Mouse (Mus musculus) heart, embryonic 14.5 days (tissue): Measurements from ENCODE around the gene Hist1h2bc. TPM values are rescaled to one million over a fixed set of nuclear protein-coding genes. Genes with fewer than 3 reads are reported as not detected.
"Not testable (repeated sequence)": the region's sequence is repeated elsewhere in the genome, so short reads cannot be mapped to it uniquely, and the experiment has no call there.

Source experiments
- ATAC-seq: fragments of 200-750 bp; cut with Nextera tagmentation; 2 replicates; pipeline ENCODE4 v1.8.0; 2017; ENCODE audit warnings: low read depth, moderate TSS enrichment; ENCODE audit not compliant: insufficient number of reproducible peaks, insufficient read depth, low FRiP score
- H3K27ac ChIP-seq, 2 experiments: fragments of 200-500 bp in 1 of 2; fragments of 300-500 bp in 1 of 2; sonication (generic) in 1 of 2; replicated peaks in 1 of 2; 2 replicates each; pipeline ENCODE4 v1.5.1; 2012 to 2014; ENCODE audit warnings: low read depth in 2 of 2, low read length in 2 of 2, control low read depth in 1 of 2, mild to moderate bottlenecking in 1 of 2, mixed read lengths in 1 of 2; ENCODE audit not compliant: control insufficient read depth in 1 of 2, insufficient read depth in 1 of 2
- H3K27me3 ChIP-seq: fragments of 300-500 bp; sonication (generic); 2 replicates; pipeline ENCODE4 v1.6.1; 2014; ENCODE audit warnings: mild to moderate bottlenecking, low read length, control low read depth; ENCODE audit not compliant: control insufficient read depth, insufficient read depth
- H3K36me3 ChIP-seq: fragments of 300-500 bp; sonication (generic); 2 replicates; pipeline ENCODE4 v1.6.1; 2014; ENCODE audit warnings: mild to moderate bottlenecking, control low read depth, low read length, mixed read lengths; ENCODE audit not compliant: control insufficient read depth, insufficient read depth
- H3K4me1 ChIP-seq, 2 experiments: fragments of 200-500 bp in 1 of 2; fragments of 300-500 bp in 1 of 2; sonication (generic) in 1 of 2; 2 replicates each; pipeline ENCODE4 v1.6.1; 2012 to 2014; ENCODE audit warnings: low read length in 2 of 2, control low read depth in 1 of 2, mixed read lengths in 1 of 2; ENCODE audit not compliant: control insufficient read depth in 2 of 2, insufficient read depth in 2 of 2
- H3K4me2 ChIP-seq: fragments of 300-500 bp; sonication (generic); 2 replicates; pipeline ENCODE4 v1.6.1; 2014; ENCODE audit warnings: mild to moderate bottlenecking, low read length
- H3K4me3 ChIP-seq, 2 experiments: fragments of 200-500 bp in 1 of 2; fragments of 300-500 bp in 1 of 2; sonication (generic) in 1 of 2; 2 replicates each; pipeline ENCODE4 v1.5.1; 2012 to 2014; ENCODE audit warnings: low read length in 2 of 2, mild to moderate bottlenecking in 2 of 2, control low read depth in 1 of 2, low read depth in 1 of 2, moderate library complexity in 1 of 2; ENCODE audit not compliant: control insufficient read depth in 1 of 2, insufficient read depth in 1 of 2
- H3K9ac ChIP-seq: fragments of 300-500 bp; sonication (generic); 2 replicates; pipeline ENCODE4 v1.6.1; 2014; ENCODE audit warnings: mild to moderate bottlenecking, low read length
- H3K9me3 ChIP-seq: fragments of 300-500 bp; sonication (generic); 2 replicates; pipeline ENCODE4 v1.6.1; 2016; ENCODE audit warnings: low read length, control low read depth; ENCODE audit not compliant: control insufficient read depth
- WGBS: fragments of 180-500 bp; shearing (Covaris S2); extraction: QIAGEN DNeasy Blood & Tissue Kit; methylation state at CpG from one replicate; pipeline ENCODE4 v1.1.7; 2014; 5-methylcytosine and 5-hydroxymethylcytosine counted together
- polyA plus RNA-seq: library from polyadenylated mRNA; unstranded; fragments of >200 nt; fragmentation: Nextera tagmentation; extraction: Ambion mirVana; gene quantifications from 2 replicates; pipeline ENCODE4 v1.2.1, GENCODE M21; 2014

The Hist1h2bc gene
- polyA plus RNA-seq, 1 experiment from 2014 or later, result 57.5 TPM

- Histone ChIP-seq H3K36me3 (no peaks in the 10 kb centered on the region), H3K9ac (peak overlapping the region; percentile 80), H3K4me1 (peaks cover 7 to 15% of the 10 kb centered on the region in 2 experiments), H3K27me3 (no peaks in the 10 kb centered on the region), H3K4me2 (peak overlapping the region; percentile 79), H3K9me3 (no peaks in the 10 kb centered on the region), H3K27ac (peak overlapping the region; percentile 31 to 39; a peak in 3 of 4 replicates), H3K4me3 (peak overlapping the region; percentile 53 to 60)
- no peak for ATAC-seq
- WGBS, result 28% methylated on average over 15 of the region's 15 CpGs
These were observed 25.8 kb downstream of the Hist1h2bc start for GRCm38 (mm10) chr13:23709714-23710373.

- peak within 1 kb of the TSS; percentile 31 to 39 for H3K27ac ChIP-seq
- peak within 1 kb of the TSS; percentile 80 for H3K9ac ChIP-seq
- WGBS, result 3% methylated on average over 17 of the region's 17 CpGs
- 0 out of 2 replicates have a peak, but pooled peaks have one; percentile 35 for ATAC-seq
- no peaks in the 10 kb centered on the region for H3K36me3 ChIP-seq
- peak within 1 kb of the TSS; percentile 53 to 60 for H3K4me3 ChIP-seq
- no peaks in the 10 kb centered on the region for H3K27me3 ChIP-seq
- peaks cover 7 to 15% of the 10 kb centered on the region in 2 experiments for H3K4me1 ChIP-seq
- H3K4me2 ChIP-seq, result peak within 1 kb of the TSS; percentile 79
- H3K9me3 ChIP-seq, result no peaks in the 10 kb centered on the region
These were observed 26.5 kb downstream of the Hist1h2bc start, which contains the start of gene Hfe for GRCm38 (mm10) chr13:23710374-23711089. TSS of gene Hfe (minus strand) at chr13:23710854.

GRCm38 (mm10) chr13:23716261-23717042, 32.5 kb downstream of the Hist1h2bc start:
- Histone ChIP-seq H3K36me3 (no peaks in the 10 kb centered on the region), H3K4me3 (no peak overlapping the region), H3K9ac (no peak overlapping the region), H3K4me2 (no peak overlapping the region), H3K9me3 (no peaks in the 10 kb centered on the region), H3K27ac (no peak overlapping the region), H3K27me3 (no peaks in the 10 kb centered on the region), H3K4me1 (no peaks in the 10 kb centered on the region; a peak in 1 of 4 replicates)
- ATAC-seq, result no peak
- WGBS, result 46% methylated on average over 5 of the region's 5 CpGs

- Histone ChIP-seq H3K4me2 (no peak overlapping the region), H3K36me3 (no peaks in the 10 kb centered on the region), H3K9ac (no peak overlapping the region), H3K4me3 (no peak overlapping the region), H3K27ac (no peak overlapping the region), H3K9me3 (no peaks in the 10 kb centered on the region), H3K4me1 (no peaks in the 10 kb centered on the region; a peak in 1 of 4 replicates), H3K27me3 (no peaks in the 10 kb centered on the region)
- WGBS, result 45% methylated on average over 11 of the region's 11 CpGs
- ATAC-seq, result no peak
These were observed 33.2 kb downstream of the Hist1h2bc start for GRCm38 (mm10) chr13:23717176-23717575.

- not testable (repeated sequence) for H3K4me1 ChIP-seq, H3K27me3 ChIP-seq, ATAC-seq, H3K27ac ChIP-seq, H3K4me2 ChIP-seq, H3K9ac ChIP-seq, H3K36me3 ChIP-seq, H3K9me3 ChIP-seq, H3K4me3 ChIP-seq
- 26% methylated on average over 2 of the region's 2 CpGs for WGBS
These were observed 33.7 kb downstream of the Hist1h2bc start for GRCm38 (mm10) chr13:23717593-23718245.

- ATAC-seq, result no peak; the same call in 1 of the 2 replicates
- no peak overlapping the region for H3K4me2 ChIP-seq
- WGBS, result 36% methylated on average over 4 of the region's 4 CpGs
These were observed 40.2 kb downstream of the Hist1h2bc start for GRCm38 (mm10) chr13:23724239-23724638.

GRCm38 (mm10) chr13:23725213-23725612, 41.2 kb downstream of the Hist1h2bc start:
- Histone ChIP-seq H3K9me3 (no peaks in the 10 kb centered on the region), H3K4me1 (peaks cover 10 to 11% of the 10 kb centered on the region in 2 experiments; a peak in 3 of 4 replicates), H3K9ac (no peak overlapping the region), H3K27me3 (no peaks in the 10 kb centered on the region), H3K4me2 (no peak overlapping the region), H3K4me3 (no peak overlapping the region), H3K36me3 (no peaks in the 10 kb centered on the region), H3K27ac (no peak overlapping the region)
- ATAC-seq, result no peak
- 73% methylated on average over 1 of the region's 1 CpGs for whole genome bisulfite sequencing

More at GRCm38 (mm10) chr13:23724239-23724638, 40.2 kb downstream of the Hist1h2bc start:
- Histone ChIP-seq H3K27me3 (no peaks in the 10 kb centered on the region), H3K36me3 (no peaks in the 10 kb centered on the region), H3K27ac (no peak overlapping the region), H3K9ac (no peak overlapping the region), H3K4me3 (no peak overlapping the region), H3K4me1 (peaks cover 10 to 11% of the 10 kb centered on the region in 2 experiments; a peak in 3 of 4 replicates), H3K9me3 (no peaks in the 10 kb centered on the region)
